Mouse (Mus musculus): ENCODE data around the gene Myo1h. TPM values are rescaled to one million over a fixed set of nuclear protein-coding genes. Genes with fewer than 3 reads are reported as not detected.

Myo1h gene
- polyA plus RNA-seq, 2 experiments: 0.19 to 0.44 TPM

DNA sequence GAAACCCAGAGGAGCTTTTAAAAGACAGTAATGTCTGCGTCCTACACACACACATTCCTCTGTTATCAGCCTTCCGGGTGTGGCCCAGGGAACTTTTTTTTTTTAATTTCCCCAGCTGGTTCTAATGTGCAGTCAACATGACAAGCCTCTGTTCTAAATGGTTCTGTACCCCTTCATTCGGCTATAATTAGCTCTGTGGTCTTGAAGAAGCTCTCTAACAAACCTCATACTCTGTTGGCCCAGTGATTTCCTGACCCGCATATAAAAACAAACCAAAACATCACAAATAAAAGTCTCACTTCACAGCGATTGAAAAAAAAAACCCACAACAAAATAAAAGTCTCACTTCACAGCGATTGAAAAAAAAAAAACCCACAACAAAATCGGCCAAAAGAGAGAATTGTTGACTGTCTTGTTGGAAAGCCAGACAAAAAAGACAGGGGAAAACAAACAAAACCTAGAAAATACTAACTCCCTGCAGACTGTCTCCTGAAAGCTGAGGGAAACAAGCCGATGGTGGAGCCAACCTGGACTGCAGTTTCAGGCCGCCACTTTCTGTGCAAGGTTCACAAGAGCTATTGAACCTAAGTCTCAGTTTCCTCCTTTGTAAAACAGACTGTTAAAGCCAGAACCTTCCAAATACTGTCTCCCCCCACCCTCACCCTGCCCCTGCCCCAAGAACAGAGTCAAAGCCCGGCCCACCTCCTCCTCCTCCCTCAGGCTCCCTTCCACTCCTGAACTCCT is 89.4 kb downstream of the Myo1h start:
- H3K4me3 ChIP-seq (ENCODE audit: insufficient read depth in 1 of 2, low read depth in 2 of 2, low read length in 2 of 2): peak overlapping the region in 1 of 2 experiments; percentile 31; a peak in 2 of 4 replicates
- H3K4me1 ChIP-seq (replicated peaks; ENCODE audit: control insufficient read depth in 2 of 2, insufficient read depth in 2 of 2, low read length in 1 of 2): peaks cover 44 to 55% of the 10 kb centered on the region in 2 experiments
- no peaks in the 10 kb centered on the region for H3K9me3 ChIP-seq (ENCODE audit: control insufficient read depth, low read length)
- peak overlapping the region; percentile 38 for H3K9ac ChIP-seq (replicated peaks)
- H3K36me3 ChIP-seq (replicated peaks; ENCODE audit: control insufficient read depth, insufficient read depth, low read depth): peaks cover 4% of the 10 kb centered on the region
- H3K27ac ChIP-seq: peak overlapping the region; percentile 70
- no peaks in the 10 kb centered on the region for H3K27me3 ChIP-seq (ENCODE audit: control insufficient read depth, insufficient read depth, low read length)
- ATAC-seq (ENCODE audit: insufficient read depth) (no peak), DNase-seq (ENCODE audit: low read depth in 3 of 3, low spot score in 3 of 3) (no peak)
- 20% methylated on average over 10 of the region's 10 CpGs for WGBS (ENCODE audit: insufficient replicate concordance)
- TF ChIP-seq EP300 (IDR thresholded peaks at IDR 0.05; ENCODE audit: low read depth): no peak
- H3K4me2 ChIP-seq (ENCODE audit: low read depth): peak overlapping the region; percentile 98

DNA sequence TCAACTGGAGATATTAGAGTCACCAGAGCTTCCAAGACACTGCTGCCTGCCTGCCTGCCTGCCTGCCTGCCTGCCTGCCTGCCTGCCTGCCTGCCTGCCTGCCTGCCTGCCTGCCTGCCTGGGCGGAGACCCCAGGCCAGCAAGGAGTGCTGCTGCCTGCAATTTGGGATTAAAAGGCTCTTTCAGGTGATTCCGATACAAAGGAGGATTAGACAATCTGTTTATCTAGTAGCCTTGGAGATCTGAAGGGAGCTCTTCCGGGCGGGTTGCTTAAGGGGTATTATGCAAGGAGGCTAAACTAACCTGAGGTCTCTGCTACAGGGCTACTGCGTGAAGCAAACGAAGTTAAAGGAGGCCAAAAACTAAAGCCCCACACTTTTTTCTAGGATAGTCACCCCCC is 90.0 kb downstream of the Myo1h start:
- H3K9ac ChIP-seq (replicated peaks): peak overlapping the region; percentile 96
- no peaks in the 10 kb centered on the region for H3K9me3 ChIP-seq (ENCODE audit: control insufficient read depth, low read length)
- no peaks in the 10 kb centered on the region for H3K36me3 ChIP-seq (replicated peaks; ENCODE audit: control insufficient read depth, insufficient read depth, low read depth)
- peak overlapping the region; percentile 70; the same call in 1 of the 2 replicates for H3K27ac ChIP-seq
- DNase-seq (ENCODE audit: low read depth in 3 of 3, low spot score in 3 of 3): no peak
- no peaks in the 10 kb centered on the region for H3K27me3 ChIP-seq (ENCODE audit: control insufficient read depth, insufficient read depth, low read length)
- WGBS (ENCODE audit: insufficient replicate concordance): 25% methylated on average over 6 of the region's 6 CpGs
- peak overlapping the region; percentile 98 for H3K4me2 ChIP-seq (ENCODE audit: low read depth)
- ATAC-seq (ENCODE audit: insufficient read depth): no peak
- H3K4me1 ChIP-seq (replicated peaks; ENCODE audit: control insufficient read depth in 2 of 2, insufficient read depth in 2 of 2, low read length in 1 of 2): peaks cover 38 to 52% of the 10 kb centered on the region in 2 experiments
- peak overlapping the region in 1 of 2 experiments; percentile 91; a peak in 1 of 4 replicates for H3K4me3 ChIP-seq (ENCODE audit: insufficient read depth in 1 of 2, low read depth in 2 of 2, low read length in 2 of 2)
- TF ChIP-seq CTCF (IDR thresholded peaks at IDR 0.05; ENCODE audit: low read depth): no peak
- no peak for TF ChIP-seq EP300 (IDR thresholded peaks at IDR 0.05; ENCODE audit: low read depth)

- peak; percentile 4; the same call in 1 of the 2 replicates for ATAC-seq (ENCODE audit: insufficient read depth)
- TF ChIP-seq EP300 (IDR thresholded peaks at IDR 0.05; ENCODE audit: low read depth) (no peak), CTCF (IDR thresholded peaks at IDR 0.05; ENCODE audit: low read depth) (no peak)
- Histone ChIP-seq H3K4me1 (replicated peaks; ENCODE audit: control insufficient read depth in 2 of 2, insufficient read depth in 2 of 2, low read length in 1 of 2) (peaks cover 30 to 44% of the 10 kb centered on the region in 2 experiments), H3K4me2 (ENCODE audit: low read depth) (peak overlapping the region; percentile 98), H3K27me3 (ENCODE audit: control insufficient read depth, insufficient read depth, low read length) (no peaks in the 10 kb centered on the region), H3K9ac (replicated peaks) (peak overlapping the region; percentile 96), H3K27ac (peak overlapping the region; percentile 32), H3K36me3 (replicated peaks; ENCODE audit: control insufficient read depth, insufficient read depth, low read depth) (peaks cover 5% of the 10 kb centered on the region), H3K4me3 (ENCODE audit: insufficient read depth in 1 of 2, low read depth in 2 of 2, low read length in 2 of 2) (peak overlapping the region; percentile 91 to 98), H3K9me3 (ENCODE audit: control insufficient read depth, low read length) (no peaks in the 10 kb centered on the region)
- under 1% methylated on average over 20 of the region's 20 CpGs for WGBS (ENCODE audit: insufficient replicate concordance)
- no peak for DNase-seq (ENCODE audit: low read depth in 3 of 3, low spot score in 3 of 3)
Measured at GRCm38 (mm10) chr5:114379763-114380162, 90.8 kb downstream of the Myo1h start.

DNA sequence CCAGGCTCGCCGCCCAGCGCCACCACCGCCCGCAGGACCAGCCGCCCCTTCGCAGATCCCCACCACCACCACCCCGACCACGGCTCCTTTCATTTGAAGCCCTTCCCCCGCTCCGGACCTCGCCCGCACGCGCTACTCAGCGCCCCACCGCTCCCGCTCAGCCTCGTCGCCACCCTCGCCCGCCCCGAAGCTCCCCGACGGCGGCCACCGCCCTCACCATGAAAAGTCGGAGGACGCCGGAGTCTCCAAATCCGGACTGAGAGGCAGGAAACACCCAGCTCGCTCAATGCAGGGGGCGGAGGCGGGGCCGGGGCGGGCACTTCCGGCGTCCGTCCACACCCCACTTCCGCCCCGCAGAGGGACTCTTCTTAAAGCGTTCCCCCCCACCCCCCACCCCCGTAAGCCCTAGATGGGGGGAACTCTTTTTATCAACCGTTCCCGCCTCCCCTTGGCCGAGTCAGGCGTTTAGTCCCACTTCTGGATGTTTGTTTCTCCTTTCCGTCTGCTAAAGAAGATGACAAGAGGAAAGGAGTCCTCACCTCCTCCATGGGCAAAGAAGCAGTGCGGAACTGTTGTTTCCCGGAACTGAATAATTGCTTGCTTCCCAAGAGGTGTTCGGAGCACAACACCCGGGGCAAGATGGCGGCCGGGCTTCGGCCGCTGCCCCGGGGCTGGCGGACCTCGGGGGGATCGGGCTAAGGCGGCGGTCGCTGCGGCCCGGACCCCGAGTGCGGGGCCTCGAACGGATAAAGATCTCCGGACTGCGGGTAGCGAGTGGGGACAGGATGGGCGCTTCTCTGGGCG is 91.4 kb downstream of the Myo1h start, which contains the start of the genes Kctd10 and Ube3b:
Kctd10 (minus strand) TSS at position 300 of the 804 bp plus-strand sequence.
Ube3b (plus strand) TSS at position 399 of the 804 bp plus-strand sequence.
- DNase-seq (ENCODE audit: low read depth in 3 of 3, low spot score in 3 of 3) (peak; percentile 85 to 88 (median 87)), ATAC-seq (ENCODE audit: insufficient read depth) (peak; percentile 96)
- Histone ChIP-seq H3K9me3 (ENCODE audit: control insufficient read depth, low read length) (no peaks in the 10 kb centered on the region), H3K27ac (peak within 1 kb of the TSS; percentile 32), H3K9ac (replicated peaks) (peak within 1 kb of the TSS; percentile 96), H3K4me2 (ENCODE audit: low read depth) (peak within 1 kb of the TSS; percentile 98), H3K4me3 (ENCODE audit: insufficient read depth in 1 of 2, low read depth in 2 of 2, low read length in 2 of 2) (peak within 1 kb of the TSS; percentile 91 to 98), H3K4me1 (replicated peaks; ENCODE audit: control insufficient read depth in 2 of 2, insufficient read depth in 2 of 2, low read length in 1 of 2) (peaks cover 29 to 38% of the 10 kb centered on the region in 2 experiments), H3K36me3 (replicated peaks; ENCODE audit: control insufficient read depth, insufficient read depth, low read depth) (peaks cover 8% of the 10 kb centered on the region), H3K27me3 (ENCODE audit: control insufficient read depth, insufficient read depth, low read length) (no peaks in the 10 kb centered on the region)
- WGBS (ENCODE audit: insufficient replicate concordance): under 1% methylated on average over 73 of the region's 74 CpGs
- TF ChIP-seq CTCF (IDR thresholded peaks at IDR 0.05; ENCODE audit: low read depth) (no peak), EP300 (IDR thresholded peaks at IDR 0.05; ENCODE audit: low read depth) (0 out of 2 replicates have a peak, but pooled peaks have one; percentile 5)

Data from liver, embryonic 14.5 days (tissue).